Mouse (Mus musculus): Measurements from ENCODE around the gene Cds1. TPM values are rescaled to one million over a fixed set of nuclear protein-coding genes. Genes with fewer than 3 reads are reported as not detected.

The Cds1 gene
- polyA plus RNA-seq (2015; fragmentation: Nextera tagmentation; extraction: Ambion mirVana) = 4.2 and 4.5 TPM in 2 replicates

DNA sequence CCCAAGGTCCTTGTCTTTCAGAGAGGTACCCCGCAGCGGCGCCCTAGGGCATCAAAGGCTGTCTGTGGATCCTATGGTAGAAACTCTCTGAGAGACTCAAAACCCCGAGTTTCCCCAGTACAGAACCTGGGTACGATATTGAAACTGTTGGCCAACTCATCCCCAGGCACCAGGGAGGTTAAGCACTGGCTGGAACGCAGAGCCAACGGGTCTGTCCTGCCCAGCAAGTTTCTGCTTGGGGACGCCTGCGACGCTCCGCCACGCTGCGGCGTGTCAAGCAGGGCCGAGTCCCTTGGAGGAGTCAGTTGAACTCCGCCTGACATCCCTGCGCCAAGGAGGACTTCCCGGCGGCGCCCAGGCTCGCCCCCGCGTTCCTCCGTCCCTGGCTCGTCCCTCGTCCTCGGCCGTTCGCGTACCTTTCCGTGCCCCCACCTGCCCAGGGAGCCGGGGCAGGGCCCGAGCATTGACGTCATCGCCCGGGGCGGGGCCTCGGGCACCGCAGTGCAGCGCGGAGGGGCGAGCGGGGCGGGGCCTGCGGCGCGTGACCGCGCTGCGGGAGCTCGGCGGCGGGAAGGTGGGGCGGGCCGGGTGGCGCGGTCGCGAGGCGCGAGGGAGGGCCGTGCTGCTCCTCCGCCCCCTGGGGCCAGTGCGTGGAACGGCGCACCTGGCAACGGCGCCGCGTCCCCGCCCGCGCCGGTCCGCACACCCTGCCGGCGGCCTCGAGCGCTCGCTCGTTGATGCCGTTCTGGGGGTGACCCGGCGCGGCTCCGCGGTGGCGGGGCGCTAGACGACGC is at the start of gene Cds1:
Cds1 (plus strand) TSS at position 577 of the 794 bp plus-strand sequence.
- H3K36me3 ChIP-seq (ENCODE audit: control insufficient read depth, insufficient read depth) = no peaks in the 10 kb centered on the region
- H3K4me2 ChIP-seq (ENCODE audit: low read length) = peak within 1 kb of the TSS; percentile 91
- peak; percentile 94 for ATAC-seq
- H3K27me3 ChIP-seq (replicated peaks; ENCODE audit: control insufficient read depth, insufficient read depth, low read length) = peaks cover 36% of the 10 kb centered on the region
- H3K4me1 ChIP-seq (replicated peaks; ENCODE audit: control insufficient read depth, insufficient read depth, low read length) = peaks cover 5% of the 10 kb centered on the region
- under 1% methylated on average over 77 of the region's 91 CpGs for WGBS
- H3K4me3 ChIP-seq (replicated peaks; ENCODE audit: low read length) = peak within 1 kb of the TSS; percentile 77
- no peak within 1 kb of the TSS for H3K27ac ChIP-seq (ENCODE audit: low read length)
- H3K9ac ChIP-seq (replicated peaks; ENCODE audit: low read depth, low read length) = peak within 1 kb of the TSS; percentile 73
- no peaks in the 10 kb centered on the region for H3K9me3 ChIP-seq (ENCODE audit: control insufficient read depth, low read length)

DNA sequence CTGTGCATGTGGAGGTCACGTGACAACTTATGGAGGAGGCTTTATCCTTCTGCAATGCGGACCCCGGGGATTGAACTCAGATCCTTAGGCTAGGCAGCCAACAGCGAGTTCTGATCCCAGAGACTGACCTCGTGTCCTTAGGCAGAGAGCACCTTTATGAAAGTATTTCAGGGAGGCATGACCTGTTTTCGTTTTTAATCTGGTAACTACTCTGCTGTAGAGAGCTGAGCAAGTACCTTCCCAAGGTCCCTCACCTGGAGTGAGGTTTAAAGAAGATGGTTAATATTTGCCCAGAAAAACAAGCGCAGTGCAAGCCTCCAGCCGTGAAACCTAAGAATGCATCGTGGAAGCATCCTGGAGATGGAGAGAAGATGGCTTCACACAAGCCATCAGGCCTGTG is 40.7 kb upstream of the Cds1 start:
- Histone ChIP-seq H3K27ac (ENCODE audit: low read length) (no peak overlapping the region), H3K36me3 (ENCODE audit: control insufficient read depth, insufficient read depth) (no peaks in the 10 kb centered on the region), H3K4me1 (replicated peaks; ENCODE audit: control insufficient read depth, insufficient read depth, low read length) (no peaks in the 10 kb centered on the region), H3K9me3 (ENCODE audit: control insufficient read depth, low read length) (no peaks in the 10 kb centered on the region), H3K4me2 (ENCODE audit: low read length) (no peak overlapping the region), H3K27me3 (replicated peaks; ENCODE audit: control insufficient read depth, insufficient read depth, low read length) (no peaks in the 10 kb centered on the region), H3K9ac (replicated peaks; ENCODE audit: low read depth, low read length) (no peak overlapping the region), H3K4me3 (replicated peaks; ENCODE audit: low read length) (no peak overlapping the region)
- ATAC-seq = no peak
- 87% methylated on average over 9 of the region's 9 CpGs for WGBS

DNA sequence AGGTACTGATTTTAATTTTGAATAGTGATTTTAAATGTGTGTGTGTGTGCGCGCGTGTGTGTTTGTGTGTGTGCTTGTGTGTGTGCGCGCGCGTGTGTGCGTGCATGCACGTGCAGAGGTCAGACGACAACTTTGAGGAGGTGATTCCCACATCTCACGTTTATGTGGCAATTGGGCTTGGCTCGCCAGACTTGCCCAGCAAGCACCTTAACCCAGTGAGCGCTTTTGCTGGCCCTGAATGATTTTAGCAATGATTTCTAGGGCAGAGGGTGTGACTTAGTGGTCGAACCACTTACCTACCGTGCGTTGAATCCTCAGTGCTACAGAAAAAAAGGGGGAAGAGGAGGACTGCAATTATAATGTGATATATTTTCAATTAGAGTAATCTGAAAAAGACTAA is 40.2 kb upstream of the Cds1 start:
- Histone ChIP-seq H3K4me3 (replicated peaks; ENCODE audit: low read length) (no peak overlapping the region), H3K4me1 (replicated peaks; ENCODE audit: control insufficient read depth, insufficient read depth, low read length) (no peaks in the 10 kb centered on the region), H3K27ac (ENCODE audit: low read length) (no peak overlapping the region), H3K4me2 (ENCODE audit: low read length) (no peak overlapping the region), H3K27me3 (replicated peaks; ENCODE audit: control insufficient read depth, insufficient read depth, low read length) (no peaks in the 10 kb centered on the region), H3K36me3 (ENCODE audit: control insufficient read depth, insufficient read depth) (no peaks in the 10 kb centered on the region), H3K9ac (replicated peaks; ENCODE audit: low read depth, low read length) (no peak overlapping the region), H3K9me3 (ENCODE audit: control insufficient read depth, low read length) (no peaks in the 10 kb centered on the region)
- WGBS = 96% methylated on average over 16 of the region's 16 CpGs
- no peak for ATAC-seq

DNA sequence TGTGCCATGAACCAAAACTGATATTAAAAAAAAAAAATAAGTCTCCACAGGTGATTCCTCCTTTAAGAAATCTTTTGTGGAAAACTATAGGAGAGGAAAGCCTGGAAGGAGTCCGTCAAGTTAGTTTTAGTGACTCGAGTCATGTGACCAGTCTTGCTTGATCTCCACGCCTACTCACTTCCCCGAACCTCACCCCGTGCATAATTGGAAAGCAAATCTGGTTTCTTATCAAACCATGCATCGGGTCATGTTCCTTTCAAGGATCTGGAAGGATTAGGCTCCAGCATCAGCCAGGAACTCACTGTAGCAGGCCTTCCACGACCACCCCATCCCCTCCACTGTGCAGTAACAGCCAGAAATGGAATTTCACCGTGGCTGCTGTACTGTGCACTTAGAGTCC is 39.2 kb upstream of the Cds1 start:
- H3K9ac ChIP-seq (replicated peaks; ENCODE audit: low read depth, low read length) = no peak overlapping the region
- no peak overlapping the region for H3K27ac ChIP-seq (ENCODE audit: low read length)
- WGBS = 84% methylated on average over 8 of the region's 8 CpGs
- no peak overlapping the region for H3K4me3 ChIP-seq (replicated peaks; ENCODE audit: low read length)
- H3K4me1 ChIP-seq (replicated peaks; ENCODE audit: control insufficient read depth, insufficient read depth, low read length) = no peaks in the 10 kb centered on the region
- H3K4me2 ChIP-seq (ENCODE audit: low read length) = no peak overlapping the region
- ATAC-seq = no peak
- H3K27me3 ChIP-seq (replicated peaks; ENCODE audit: control insufficient read depth, insufficient read depth, low read length) = no peaks in the 10 kb centered on the region
- no peaks in the 10 kb centered on the region for H3K36me3 ChIP-seq (ENCODE audit: control insufficient read depth, insufficient read depth)
- no peaks in the 10 kb centered on the region for H3K9me3 ChIP-seq (ENCODE audit: control insufficient read depth, low read length)

DNA sequence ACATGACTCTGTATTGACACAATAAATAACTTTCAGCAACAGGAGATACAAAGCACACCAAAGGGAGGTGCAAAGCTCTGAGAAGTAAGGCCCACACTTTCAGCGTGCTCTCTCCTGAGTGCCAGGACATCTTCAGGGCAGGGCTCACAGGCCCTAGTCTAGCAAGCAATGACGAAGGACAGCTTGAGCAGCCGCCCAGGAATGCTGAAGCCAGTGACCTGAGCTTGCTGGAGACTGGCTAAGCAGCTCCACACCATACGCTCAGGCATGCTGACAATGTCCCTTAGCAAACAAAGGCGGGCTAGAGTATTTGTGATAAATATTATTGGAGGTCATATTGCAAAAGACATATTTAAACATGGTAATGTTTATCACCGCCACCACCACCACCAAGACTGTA is 38.6 kb upstream of the Cds1 start:
- H3K9me3 ChIP-seq (ENCODE audit: control insufficient read depth, low read length) = no peaks in the 10 kb centered on the region
- H3K4me1 ChIP-seq (replicated peaks; ENCODE audit: control insufficient read depth, insufficient read depth, low read length) = no peaks in the 10 kb centered on the region
- no peak overlapping the region for H3K27ac ChIP-seq (ENCODE audit: low read length)
- H3K9ac ChIP-seq (replicated peaks; ENCODE audit: low read depth, low read length) = no peak overlapping the region
- no peaks in the 10 kb centered on the region for H3K36me3 ChIP-seq (ENCODE audit: control insufficient read depth, insufficient read depth)
- H3K4me3 ChIP-seq (replicated peaks; ENCODE audit: low read length) = no peak overlapping the region
- no peaks in the 10 kb centered on the region for H3K27me3 ChIP-seq (replicated peaks; ENCODE audit: control insufficient read depth, insufficient read depth, low read length)
- no peak for ATAC-seq
- 87% methylated on average over 6 of the region's 6 CpGs for WGBS
- H3K4me2 ChIP-seq (ENCODE audit: low read length) = no peak overlapping the region

DNA sequence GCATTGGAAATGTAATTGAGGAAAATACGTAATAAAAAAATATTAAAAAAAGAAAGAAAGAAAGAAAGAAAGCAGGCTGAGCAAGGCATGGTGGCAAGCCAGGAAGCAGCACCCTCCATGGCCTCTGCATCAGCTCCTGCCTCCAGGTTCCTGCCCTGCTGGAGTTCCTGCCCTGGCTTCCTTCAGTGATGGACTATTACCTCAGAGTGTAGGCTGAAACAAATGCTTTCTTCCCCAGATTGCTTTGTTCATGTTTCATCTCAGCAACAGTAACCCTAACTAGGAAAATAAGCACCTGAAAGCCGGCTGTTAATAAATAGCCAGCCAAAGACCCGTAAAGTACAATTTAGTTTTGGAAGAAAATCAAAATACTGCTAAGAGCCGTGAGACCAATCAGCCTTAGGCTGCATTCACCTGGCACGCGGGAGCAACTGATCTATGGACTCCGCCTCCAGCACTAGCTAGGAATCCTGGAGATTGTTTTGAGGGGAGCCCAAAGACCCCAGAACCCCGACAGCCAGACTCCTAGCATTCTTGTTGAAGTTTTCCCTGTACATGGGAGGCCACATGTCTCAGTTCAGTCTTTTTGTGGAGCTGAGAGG is 36.5 kb upstream of the Cds1 start:
- WGBS = 64% methylated on average over 8 of the region's 8 CpGs
- ATAC-seq = no peak

DNA sequence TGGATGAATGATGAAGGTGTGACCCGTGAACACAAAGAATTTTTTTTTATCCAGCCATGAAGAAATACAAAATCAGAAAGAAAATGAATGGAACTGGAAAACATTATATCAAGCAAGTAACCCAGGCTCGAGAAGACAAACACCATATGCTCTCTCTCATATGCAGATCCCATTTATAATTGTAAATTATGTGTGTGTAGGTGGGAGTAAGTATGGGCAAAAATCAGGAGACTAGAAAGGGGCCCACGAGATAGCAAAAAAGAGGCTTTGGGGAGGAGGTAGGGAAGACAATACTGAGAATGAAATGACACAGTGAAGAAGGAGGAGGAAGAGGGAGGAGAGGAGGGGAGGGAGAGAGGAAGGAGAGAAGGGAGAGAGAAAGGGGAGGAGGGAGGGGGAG is 27.6 kb upstream of the Cds1 start:
- no peaks in the 10 kb centered on the region for H3K4me1 ChIP-seq (replicated peaks; ENCODE audit: control insufficient read depth, insufficient read depth, low read length)
- no peak for ATAC-seq
- no peak overlapping the region for H3K9ac ChIP-seq (replicated peaks; ENCODE audit: low read depth, low read length)
- WGBS = 70% methylated on average over 3 of the region's 3 CpGs
- no peaks in the 10 kb centered on the region for H3K9me3 ChIP-seq (ENCODE audit: control insufficient read depth, low read length)
- H3K27me3 ChIP-seq (replicated peaks; ENCODE audit: control insufficient read depth, insufficient read depth, low read length) = no peaks in the 10 kb centered on the region
- no peak overlapping the region for H3K27ac ChIP-seq (ENCODE audit: low read length)
- H3K4me2 ChIP-seq (ENCODE audit: low read length) = no peak overlapping the region
- no peaks in the 10 kb centered on the region for H3K36me3 ChIP-seq (ENCODE audit: control insufficient read depth, insufficient read depth)
- no peak overlapping the region for H3K4me3 ChIP-seq (replicated peaks; ENCODE audit: low read length)

More for the DNA sequence above, 36.5 kb upstream of the Cds1 start:
- Histone ChIP-seq H3K9me3 (ENCODE audit: control insufficient read depth, low read length) (no peaks in the 10 kb centered on the region), H3K36me3 (ENCODE audit: control insufficient read depth, insufficient read depth) (no peaks in the 10 kb centered on the region), H3K4me3 (replicated peaks; ENCODE audit: low read length) (no peak overlapping the region), H3K27me3 (replicated peaks; ENCODE audit: control insufficient read depth, insufficient read depth, low read length) (no peaks in the 10 kb centered on the region), H3K27ac (ENCODE audit: low read length) (no peak overlapping the region), H3K4me1 (replicated peaks; ENCODE audit: control insufficient read depth, insufficient read depth, low read length) (no peaks in the 10 kb centered on the region), H3K9ac (replicated peaks; ENCODE audit: low read depth, low read length) (no peak overlapping the region), H3K4me2 (ENCODE audit: low read length) (no peak overlapping the region)

DNA sequence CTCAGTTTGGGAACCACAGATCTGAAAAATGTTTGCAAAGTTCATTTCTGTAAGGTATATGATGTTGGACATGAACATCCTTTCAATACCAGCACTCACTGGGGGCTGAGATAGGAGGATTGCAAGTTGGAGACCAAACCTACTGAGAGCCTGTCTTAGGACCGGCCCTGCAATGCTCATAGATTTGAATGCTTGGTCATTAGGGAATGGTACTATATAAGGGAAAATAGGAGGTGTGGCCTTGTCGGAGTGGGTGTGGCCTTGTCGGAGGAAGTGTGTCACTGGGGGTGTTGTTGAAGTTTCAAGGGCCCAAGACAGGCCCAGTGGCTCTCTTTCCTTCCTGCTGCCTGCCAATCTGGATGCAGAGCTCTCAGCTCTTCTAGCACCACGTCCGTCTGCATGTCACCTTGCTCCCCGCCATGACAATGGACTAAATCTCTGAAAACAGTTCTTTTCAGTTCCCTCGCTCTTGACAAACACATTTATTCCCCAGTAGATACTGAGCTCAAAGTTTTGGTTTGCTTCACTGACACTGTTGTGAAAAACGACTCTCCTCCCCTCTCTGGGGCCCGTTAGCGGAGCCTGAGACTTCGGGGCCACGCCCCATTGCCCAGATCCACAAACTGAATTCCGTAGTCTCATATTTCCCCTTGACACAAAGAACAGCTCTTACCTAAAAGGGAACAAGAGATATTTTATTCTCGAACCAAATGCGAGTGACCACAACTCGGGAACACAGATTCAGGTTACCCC is 24.3 kb upstream of the Cds1 start:
- Histone ChIP-seq H3K9me3 (ENCODE audit: control insufficient read depth, low read length) (no peaks in the 10 kb centered on the region), H3K4me3 (replicated peaks; ENCODE audit: low read length) (no peak overlapping the region), H3K4me2 (ENCODE audit: low read length) (no peak overlapping the region), H3K27ac (ENCODE audit: low read length) (no peak overlapping the region), H3K9ac (replicated peaks; ENCODE audit: low read depth, low read length) (no peak overlapping the region), H3K36me3 (ENCODE audit: control insufficient read depth, insufficient read depth) (no peaks in the 10 kb centered on the region), H3K4me1 (replicated peaks; ENCODE audit: control insufficient read depth, insufficient read depth, low read length) (no peaks in the 10 kb centered on the region), H3K27me3 (replicated peaks; ENCODE audit: control insufficient read depth, insufficient read depth, low read length) (no peaks in the 10 kb centered on the region)
- ATAC-seq = no peak
- WGBS = 90% methylated on average over 16 of the region's 16 CpGs

DNA sequence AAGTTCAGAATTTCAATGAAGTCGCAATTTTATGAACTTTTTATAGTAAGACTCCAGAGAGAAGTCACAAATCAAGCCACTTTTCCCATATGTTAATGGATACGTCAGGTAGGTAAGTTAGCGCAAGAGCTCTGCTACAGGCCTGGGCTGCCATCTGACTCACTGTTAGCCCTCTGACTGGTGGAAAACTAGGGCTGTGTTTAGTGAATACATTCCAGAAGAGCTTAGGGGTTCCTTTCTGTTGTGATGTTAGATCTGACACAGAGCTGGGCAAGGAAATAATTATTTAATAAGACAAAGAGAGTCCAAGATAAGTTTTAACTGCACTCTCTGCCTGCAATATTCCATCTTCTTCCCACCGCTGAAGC is 23.7 kb upstream of the Cds1 start:
- ATAC-seq = no peak
- WGBS = 96% methylated on average over 4 of the region's 4 CpGs
- no peaks in the 10 kb centered on the region for H3K4me1 ChIP-seq (replicated peaks; ENCODE audit: control insufficient read depth, insufficient read depth, low read length)

More for the DNA sequence above, 23.7 kb upstream of the Cds1 start:
- Histone ChIP-seq H3K36me3 (ENCODE audit: control insufficient read depth, insufficient read depth) (no peaks in the 10 kb centered on the region), H3K9me3 (ENCODE audit: control insufficient read depth, low read length) (no peaks in the 10 kb centered on the region), H3K4me2 (ENCODE audit: low read length) (no peak overlapping the region), H3K4me3 (replicated peaks; ENCODE audit: low read length) (no peak overlapping the region), H3K9ac (replicated peaks; ENCODE audit: low read depth, low read length) (no peak overlapping the region), H3K27ac (ENCODE audit: low read length) (no peak overlapping the region), H3K27me3 (replicated peaks; ENCODE audit: control insufficient read depth, insufficient read depth, low read length) (no peaks in the 10 kb centered on the region)

Data from forebrain, embryonic 16.5 days (tissue).